Mouse (Mus musculus) heart, embryonic 14.5 days (tissue): Measurements from ENCODE around the gene Gm20219. TPM values are rescaled to one million over a fixed set of nuclear protein-coding genes. Genes with fewer than 3 reads are reported as not detected.

Source experiments
- ATAC-seq: fragments of 200-750 bp; cut with Nextera tagmentation; 2 replicates; pipeline ENCODE4 v1.8.0; 2017; ENCODE audit warnings: low read depth, moderate TSS enrichment; ENCODE audit not compliant: insufficient number of reproducible peaks, insufficient read depth, low FRiP score
- H3K27ac ChIP-seq, 2 experiments: fragments of 200-500 bp in 1 of 2; fragments of 300-500 bp in 1 of 2; sonication (generic) in 1 of 2; replicated peaks in 1 of 2; 2 replicates each; pipeline ENCODE4 v1.5.1; 2012 to 2014; ENCODE audit warnings: low read depth in 2 of 2, low read length in 2 of 2, control low read depth in 1 of 2, mild to moderate bottlenecking in 1 of 2, mixed read lengths in 1 of 2; ENCODE audit not compliant: control insufficient read depth in 1 of 2, insufficient read depth in 1 of 2
- H3K27me3 ChIP-seq: fragments of 300-500 bp; sonication (generic); 2 replicates; pipeline ENCODE4 v1.6.1; 2014; ENCODE audit warnings: mild to moderate bottlenecking, low read length, control low read depth; ENCODE audit not compliant: control insufficient read depth, insufficient read depth
- H3K36me3 ChIP-seq: fragments of 300-500 bp; sonication (generic); 2 replicates; pipeline ENCODE4 v1.6.1; 2014; ENCODE audit warnings: mild to moderate bottlenecking, control low read depth, low read length, mixed read lengths; ENCODE audit not compliant: control insufficient read depth, insufficient read depth
- H3K4me1 ChIP-seq, 2 experiments: fragments of 200-500 bp in 1 of 2; fragments of 300-500 bp in 1 of 2; sonication (generic) in 1 of 2; 2 replicates each; pipeline ENCODE4 v1.6.1; 2012 to 2014; ENCODE audit warnings: low read length in 2 of 2, control low read depth in 1 of 2, mixed read lengths in 1 of 2; ENCODE audit not compliant: control insufficient read depth in 2 of 2, insufficient read depth in 2 of 2
- H3K4me2 ChIP-seq: fragments of 300-500 bp; sonication (generic); 2 replicates; pipeline ENCODE4 v1.6.1; 2014; ENCODE audit warnings: mild to moderate bottlenecking, low read length
- H3K4me3 ChIP-seq, 2 experiments: fragments of 200-500 bp in 1 of 2; fragments of 300-500 bp in 1 of 2; sonication (generic) in 1 of 2; 2 replicates each; pipeline ENCODE4 v1.5.1; 2012 to 2014; ENCODE audit warnings: low read length in 2 of 2, mild to moderate bottlenecking in 2 of 2, control low read depth in 1 of 2, low read depth in 1 of 2, moderate library complexity in 1 of 2; ENCODE audit not compliant: control insufficient read depth in 1 of 2, insufficient read depth in 1 of 2
- H3K9ac ChIP-seq: fragments of 300-500 bp; sonication (generic); 2 replicates; pipeline ENCODE4 v1.6.1; 2014; ENCODE audit warnings: mild to moderate bottlenecking, low read length
- H3K9me3 ChIP-seq: fragments of 300-500 bp; sonication (generic); 2 replicates; pipeline ENCODE4 v1.6.1; 2016; ENCODE audit warnings: low read length, control low read depth; ENCODE audit not compliant: control insufficient read depth
- WGBS: fragments of 180-500 bp; shearing (Covaris S2); extraction: QIAGEN DNeasy Blood & Tissue Kit; methylation state at CpG from one replicate; pipeline ENCODE4 v1.1.7; 2014; 5-methylcytosine and 5-hydroxymethylcytosine counted together
- polyA plus RNA-seq: library from polyadenylated mRNA; unstranded; fragments of >200 nt; fragmentation: Nextera tagmentation; extraction: Ambion mirVana; gene quantifications from 2 replicates; pipeline ENCODE4 v1.2.1, GENCODE M21; 2014

The Gm20219 gene
- polyA plus RNA-seq, 1 experiment from 2014 or later = 0.58 TPM

GRCm38 (mm10) chr17:56524943-56525342, 29.2 kb downstream of the Gm20219 start:
- Histone ChIP-seq H3K9ac (no peak overlapping the region), H3K4me1 (no peaks in the 10 kb centered on the region), H3K4me2 (no peak overlapping the region), H3K4me3 (no peak overlapping the region), H3K27me3 (no peaks in the 10 kb centered on the region), H3K36me3 (no peaks in the 10 kb centered on the region), H3K27ac (no peak overlapping the region), H3K9me3 (no peaks in the 10 kb centered on the region)
- WGBS = 69% methylated on average over 4 of the region's 4 CpGs
- ATAC-seq = no peak

- Histone ChIP-seq H3K27me3 (no peaks in the 10 kb centered on the region), H3K9me3 (no peaks in the 10 kb centered on the region), H3K4me1 (no peaks in the 10 kb centered on the region), H3K4me2 (no peak overlapping the region), H3K36me3 (no peaks in the 10 kb centered on the region), H3K4me3 (no peak overlapping the region), H3K27ac (no peak overlapping the region), H3K9ac (no peak overlapping the region)
- no peak for ATAC-seq
- 57% methylated on average over 1 of the region's 1 CpGs for WGBS
Observed at GRCm38 (mm10) chr17:56522744-56523143, 31.4 kb downstream of the Gm20219 start.

GRCm38 (mm10) chr17:56515690-56516410, 38.3 kb downstream of the Gm20219 start:
- H3K27ac ChIP-seq = no peak overlapping the region
- peaks cover 48% of the 10 kb centered on the region for H3K27me3 ChIP-seq
- H3K4me3 ChIP-seq = no peak overlapping the region
- no peak for ATAC-seq
- H3K4me1 ChIP-seq = peaks cover 0 to 4% of the 10 kb centered on the region in 2 experiments; a peak in 1 of 4 replicates
- no peak overlapping the region for H3K4me2 ChIP-seq
- peaks cover 11% of the 10 kb centered on the region; the same call in 1 of the 2 replicates for H3K9me3 ChIP-seq
- WGBS = 14% methylated on average over 13 of the region's 13 CpGs
- H3K9ac ChIP-seq = no peak overlapping the region
- H3K36me3 ChIP-seq = no peaks in the 10 kb centered on the region

GRCm38 (mm10) chr17:56514916-56515315, 39.3 kb downstream of the Gm20219 start:
- ATAC-seq = no peak
- H3K4me2 ChIP-seq = no peak overlapping the region
- H3K9ac ChIP-seq = no peak overlapping the region
- peaks cover 11% of the 10 kb centered on the region; the same call in 1 of the 2 replicates for H3K9me3 ChIP-seq
- H3K27ac ChIP-seq = no peak overlapping the region
- peaks cover 57% of the 10 kb centered on the region for H3K27me3 ChIP-seq
- H3K4me1 ChIP-seq = peaks cover 0 to 4% of the 10 kb centered on the region in 2 experiments; a peak in 1 of 4 replicates
- no peaks in the 10 kb centered on the region for H3K36me3 ChIP-seq
- H3K4me3 ChIP-seq = no peak overlapping the region
- 47% methylated on average over 12 of the region's 12 CpGs for WGBS

- Histone ChIP-seq H3K4me1 (peaks cover 0 to 4% of the 10 kb centered on the region in 2 experiments; a peak in 1 of 4 replicates), H3K36me3 (no peaks in the 10 kb centered on the region), H3K27me3 (peaks cover 63% of the 10 kb centered on the region), H3K9ac (no peak overlapping the region), H3K4me2 (no peak overlapping the region), H3K9me3 (peaks cover 11% of the 10 kb centered on the region; the same call in 1 of the 2 replicates), H3K4me3 (no peak overlapping the region), H3K27ac (no peak overlapping the region)
- no peak for ATAC-seq
Observed at GRCm38 (mm10) chr17:56514330-56514729, 39.9 kb downstream of the Gm20219 start.

GRCm38 (mm10) chr17:56512310-56512709, 41.9 kb downstream of the Gm20219 start, which contains the start of gene Znrf4:
TSS of gene Znrf4 (minus strand) at chr17:56512431.
- peak within 1 kb of the TSS in 1 of 2 experiments; percentile 29; a peak in 3 of 4 replicates for H3K4me3 ChIP-seq
- peak within 1 kb of the TSS; percentile 53 for H3K4me2 ChIP-seq
- H3K9me3 ChIP-seq = peaks cover 11% of the 10 kb centered on the region; the same call in 1 of the 2 replicates
- no peak within 1 kb of the TSS for H3K9ac ChIP-seq
- H3K4me1 ChIP-seq = peaks cover 2 to 7% of the 10 kb centered on the region in 2 experiments; a peak in 2 of 4 replicates
- H3K36me3 ChIP-seq = no peaks in the 10 kb centered on the region
- peaks cover 75% of the 10 kb centered on the region for H3K27me3 ChIP-seq
- WGBS = 56% methylated on average over 22 of the region's 22 CpGs
- no peak within 1 kb of the TSS for H3K27ac ChIP-seq
- ATAC-seq = no peak

- peaks cover 2 to 7% of the 10 kb centered on the region in 2 experiments; a peak in 2 of 4 replicates for H3K4me1 ChIP-seq
- 13% methylated on average over 24 of the region's 29 CpGs for WGBS
- H3K9me3 ChIP-seq = peaks cover 10% of the 10 kb centered on the region; the same call in 1 of the 2 replicates
- H3K4me3 ChIP-seq = peak overlapping the region in 1 of 2 experiments; percentile 29; a peak in 1 of 4 replicates
- no peaks in the 10 kb centered on the region for H3K36me3 ChIP-seq
- H3K4me2 ChIP-seq = peak overlapping the region; percentile 53
- no peak overlapping the region for H3K27ac ChIP-seq
- ATAC-seq = no peak
- H3K9ac ChIP-seq = no peak overlapping the region
- H3K27me3 ChIP-seq = peaks cover 75% of the 10 kb centered on the region
Observed at GRCm38 (mm10) chr17:56511707-56512090, 42.5 kb downstream of the Gm20219 start.
